Mouse (Mus musculus) C2C12 (cell line): Measurements from ENCODE around the gene Ppcdc. TPM values are rescaled to one million over a fixed set of nuclear protein-coding genes. Genes with fewer than 3 reads are reported as not detected.

Experiments used
- H3K27me3 ChIP-seq: one replicate; pipeline ENCODE4 v1.6.1; 2011; ENCODE audit not compliant: control insufficient read depth, insufficient read depth, insufficient read length
- H3K36me3 ChIP-seq: one replicate; pipeline ENCODE4 v1.6.1; 2011; ENCODE audit not compliant: control insufficient read depth, insufficient read depth
- H3K4me3 ChIP-seq: one replicate; pipeline ENCODE4 v1.5.1; 2011; ENCODE audit warnings: mild to moderate bottlenecking, control low read depth; ENCODE audit not compliant: poor library complexity, insufficient read depth, severe bottlenecking
- H3K79me2 ChIP-seq: one replicate; pipeline ENCODE4 v1.6.1; 2011; ENCODE audit not compliant: control insufficient read depth, insufficient read depth
- H3K79me3 ChIP-seq: one replicate; pipeline ENCODE4 v1.6.1; 2011; ENCODE audit warnings: low read depth, control low read depth
- H3ac ChIP-seq: one replicate; pipeline ENCODE3; 2011; ENCODE audit warnings: low read depth; ENCODE audit not compliant: control insufficient read depth, insufficient read length
- CEBPB ChIP-seq: IDR thresholded peaks from one replicate; pipeline ENCODE4 v1.6.1; 2011; ENCODE audit warnings: low read depth, mild to moderate bottlenecking, control low read depth, moderate library complexity
- CTCF ChIP-seq: IDR thresholded peaks from one replicate; pipeline ENCODE4 v1.5.1; 2011; ENCODE audit not compliant: control insufficient read depth, insufficient read depth, insufficient read length
- FOSL1 ChIP-seq: IDR thresholded peaks from one replicate; pipeline ENCODE4 v1.8.0; 2011; ENCODE audit warnings: mild to moderate bottlenecking, low read length; ENCODE audit not compliant: poor library complexity, insufficient read depth, severe bottlenecking
- MAX ChIP-seq: IDR thresholded peaks from one replicate; pipeline ENCODE4 v1.6.1; 2011; ENCODE audit warnings: mild to moderate bottlenecking, control low read depth
- MYOD1 ChIP-seq: IDR thresholded peaks from one replicate; pipeline ENCODE4 v1.6.1; 2011; ENCODE audit warnings: low read depth; ENCODE audit not compliant: control insufficient read depth, insufficient read length
- MYOG ChIP-seq: IDR thresholded peaks from one replicate; pipeline ENCODE4 v1.6.1; 2011; ENCODE audit not compliant: control insufficient read depth, insufficient read length; ENCODE audit errors: extremely low read depth
- USF1 ChIP-seq: IDR thresholded peaks from one replicate; pipeline ENCODE4 v1.6.1; 2011; ENCODE audit warnings: low read depth, mild to moderate bottlenecking, control low read depth, moderate library complexity
- long read RNA-seq, 2 experiments: library from polyadenylated mRNA; unstranded; transcript quantifications; one replicate each; pipeline ENCODE4 v2.0.0; 2019 to 2020
- polyA plus RNA-seq: library from polyadenylated mRNA; unstranded; fragments of >200 nt; fragmentation: generic; extraction: Trizol; gene quantifications from one replicate; pipeline ENCODE4 v1.2.1, GENCODE M21; 2012; ENCODE audit warnings: missing spikeins

The Ppcdc gene
- polyA plus RNA-seq = 15.1 TPM
- long read RNA-seq, experiment 1, partial matches to known transcripts = 4 of 17 reads
- long read RNA-seq, experiment 1, other reads (novel, unspliced or antisense) = 5 of 17 reads
- long read RNA-seq, experiment 2, transcript Ppcdc-201 (7 exons, 2,744 nt) = major isoform, 7 of 26 reads
- long read RNA-seq, experiment 2, partial matches to known transcripts = 3 of 26 reads
- long read RNA-seq, experiment 2, other reads (novel, unspliced or antisense) = 15 of 26 reads

DNA sequence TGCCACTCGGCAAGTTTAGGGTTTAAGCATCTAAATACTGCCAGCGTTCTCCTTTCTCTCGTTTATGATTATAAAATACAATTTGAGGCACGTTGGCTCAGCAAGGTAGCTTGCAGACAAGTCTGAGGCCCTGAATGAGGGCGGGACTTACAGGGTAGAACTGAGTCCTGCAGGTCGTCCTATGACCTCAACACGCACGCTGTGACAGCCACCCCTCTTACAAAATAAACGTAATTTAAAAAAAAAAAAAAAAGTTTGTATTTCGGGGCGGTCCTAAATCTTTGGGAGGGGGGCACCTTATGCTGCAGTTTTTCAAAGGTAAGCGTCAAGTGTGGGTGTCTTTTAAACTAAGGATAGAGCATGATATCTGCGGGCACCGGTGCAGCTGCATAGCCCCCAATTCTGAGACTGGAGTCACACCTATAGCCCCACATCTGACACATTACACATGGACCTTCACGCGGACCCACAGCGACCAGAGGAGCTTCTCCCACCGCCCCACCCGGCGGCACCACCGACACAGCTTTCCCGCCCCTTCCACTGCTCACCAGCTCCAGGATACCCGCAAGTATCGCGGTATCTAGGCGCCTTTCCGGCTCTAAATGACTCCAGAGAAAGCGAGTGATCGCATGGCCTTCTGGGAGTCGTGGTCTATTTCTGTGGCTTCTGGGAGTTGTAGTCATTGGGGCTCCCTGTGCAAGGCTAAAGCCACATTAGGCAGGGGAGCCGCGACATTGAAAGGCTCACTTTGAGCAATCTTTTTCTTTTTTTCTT, at the start of gene Ppcdc:
Ppcdc (minus strand) TSS at position 603 of the 774 bp plus-strand sequence.
- Histone ChIP-seq H3K79me2 (no peaks in the 10 kb centered on the region), H3K36me3 (peaks cover 7% of the 10 kb centered on the region), H3K4me3 (peak within 1 kb of the TSS; percentile 42), H3K27me3 (no peaks in the 10 kb centered on the region), H3ac (peak within 1 kb of the TSS; percentile 64), H3K79me3 (no peaks in the 10 kb centered on the region)
- TF ChIP-seq USF1 (no peak), CTCF (no peak), CEBPB (no peak), MYOG (no peak), MAX (no peak), FOSL1 (no peak), MYOD1 (no peak)

DNA sequence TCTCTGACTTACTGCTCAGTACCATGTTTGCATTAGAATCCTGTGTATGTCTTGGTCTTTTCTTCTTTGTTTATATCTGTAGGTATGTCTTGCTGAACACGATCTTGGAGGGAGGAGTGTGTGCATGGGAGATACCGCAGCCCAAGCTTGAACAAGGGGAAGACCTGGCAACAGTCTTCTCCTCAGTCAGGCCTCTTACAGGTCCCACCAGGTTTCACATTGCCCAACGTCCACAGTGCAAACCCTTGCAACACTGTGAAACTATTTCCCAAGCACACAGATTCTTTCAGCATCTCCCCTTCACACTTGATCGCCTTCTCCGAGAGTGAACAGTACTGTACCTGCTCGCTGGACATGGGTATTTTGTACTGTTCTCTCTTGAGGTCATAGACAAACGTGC, 47.9 kb upstream of the Ppcdc start:
- H3K79me2 ChIP-seq = no peaks in the 10 kb centered on the region
- H3K79me3 ChIP-seq = no peaks in the 10 kb centered on the region
- H3K27me3 ChIP-seq = peaks cover 25% of the 10 kb centered on the region
- H3ac ChIP-seq = no peak overlapping the region
- H3K36me3 ChIP-seq = no peaks in the 10 kb centered on the region
- no peak overlapping the region for H3K4me3 ChIP-seq
- TF ChIP-seq MYOG (no peak), CEBPB (no peak), MAX (no peak), CTCF (no peak), MYOD1 (no peak), FOSL1 (no peak), USF1 (no peak)

DNA sequence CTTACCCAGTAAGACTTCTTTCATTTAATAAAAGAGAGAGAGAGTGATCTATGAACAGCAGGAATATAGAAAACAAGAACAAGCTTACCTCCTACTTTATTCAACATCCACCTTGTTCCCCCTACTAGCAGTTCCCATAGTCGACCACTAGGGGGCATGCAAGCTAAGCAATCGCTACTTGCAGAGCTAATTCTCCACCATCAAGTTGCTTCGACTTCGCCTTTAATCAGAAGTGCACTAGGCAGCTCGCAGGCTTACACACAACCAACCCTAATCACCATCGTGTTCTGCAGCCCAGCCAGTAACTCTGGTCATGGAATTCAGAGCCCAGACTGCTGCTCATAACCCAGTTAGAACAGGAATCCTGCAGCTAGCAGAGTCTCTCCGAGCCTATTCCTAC, 45.9 kb upstream of the Ppcdc start:
- Histone ChIP-seq H3K4me3 (no peak overlapping the region), H3K79me2 (no peaks in the 10 kb centered on the region), H3K36me3 (no peaks in the 10 kb centered on the region), H3K27me3 (peaks cover 32% of the 10 kb centered on the region), H3K79me3 (no peaks in the 10 kb centered on the region), H3ac (no peak overlapping the region)
- no peak for TF ChIP-seq MYOG
- peak; percentile 62 for TF ChIP-seq CTCF
- no peak for TF ChIP-seq CEBPB

- Histone ChIP-seq H3K36me3 (no peaks in the 10 kb centered on the region), H3ac (no peak overlapping the region), H3K79me2 (no peaks in the 10 kb centered on the region)
These were observed 29.0 kb upstream of the Ppcdc start for GRCm38 (mm10) chr9:57468914-57469313.

DNA sequence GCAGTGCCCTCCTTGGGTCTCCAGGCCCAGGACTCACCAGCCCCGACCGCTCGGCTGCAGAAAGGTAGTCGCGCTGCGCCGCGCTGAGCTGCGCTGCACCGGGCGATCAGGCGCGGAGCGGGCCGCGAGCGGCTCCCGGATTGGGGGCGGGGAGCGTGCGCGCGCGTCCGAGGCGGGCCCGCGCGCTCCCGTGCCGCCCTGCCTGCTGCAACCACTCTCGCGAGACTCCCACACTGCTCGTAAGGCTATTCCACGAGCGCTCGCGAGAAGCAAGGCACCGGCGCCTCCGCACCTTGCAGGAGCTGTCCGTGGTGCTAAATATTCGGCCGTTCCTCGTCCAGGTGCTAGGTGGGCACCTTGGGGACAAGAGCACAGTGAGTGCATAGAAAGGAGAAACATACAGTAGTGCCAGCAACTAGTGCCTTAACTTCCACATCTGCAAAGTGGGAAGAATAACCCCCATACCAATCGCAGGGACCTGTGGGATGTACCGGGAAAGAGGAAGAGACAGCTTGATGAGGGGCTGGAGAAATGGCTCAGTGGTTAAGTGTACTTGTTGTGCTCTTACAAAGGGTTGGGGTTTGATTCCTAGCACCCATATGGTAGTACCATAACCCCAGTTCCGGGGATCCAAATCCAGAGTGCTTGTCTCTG, 28.1 kb upstream of the Ppcdc start, which contains the start of gene Scamp5:
Scamp5 (minus strand) TSS at position 165 of the 654 bp plus-strand sequence.
- Histone ChIP-seq H3K36me3 (no peaks in the 10 kb centered on the region), H3K27me3 (no peaks in the 10 kb centered on the region), H3ac (peak within 1 kb of the TSS; percentile 69), H3K4me3 (peak within 1 kb of the TSS; percentile 47), H3K79me2 (no peaks in the 10 kb centered on the region), H3K79me3 (no peaks in the 10 kb centered on the region)
- TF ChIP-seq MYOG (no peak), MAX (no peak), CEBPB (no peak), CTCF (no peak), FOSL1 (no peak), USF1 (no peak), MYOD1 (no peak)

More at GRCm38 (mm10) chr9:57468914-57469313, 29.0 kb upstream of the Ppcdc start:
- Histone ChIP-seq H3K79me3 (no peaks in the 10 kb centered on the region), H3K4me3 (no peak overlapping the region), H3K27me3 (no peaks in the 10 kb centered on the region)
- TF ChIP-seq MYOG = no peak
